Mouse (Mus musculus) granulocyte monocyte progenitor cell, adult 5-6 weeks (primary cell): ENCODE measurements around the gene Rasgrp3. TPM values are rescaled to one million over a fixed set of nuclear protein-coding genes. Genes with fewer than 3 reads are reported as not detected.

Experiments
- ATAC-seq: replicated peaks from 2 replicates; pipeline ENCODE4 v1.8.0; 2016; ENCODE audit warnings: mild to moderate bottlenecking, moderate TSS enrichment, inconsistent platforms; ENCODE audit not compliant: poor library complexity, severe bottlenecking
- total RNA-seq, 2 experiments: library from RNA; stranded (forward) in 1 of 2; stranded (reverse) in 1 of 2; fragments of 200-712, 200-1000 nt in 1 of 2; fragments of >200 nt in 1 of 2; fragmentation: Nextera tagmentation in 1 of 2; gene quantifications; 2 replicates each; pipeline ENCODE4 v1.2.3; 2014 to 2017

The Rasgrp3 gene
- total RNA-seq (2014; fragmentation: Nextera tagmentation): 0.26 TPM in 1 of 2 replicates, not detected in the other
- not detected in 2 replicates for total RNA-seq (2017)

- peak; percentile 60 for ATAC-seq
These were observed at the start of gene Rasgrp3 for GRCm38 (mm10) chr17:75435599-75435998. Gene Rasgrp3, plus strand, starts transcription at chr17:75435896.

GRCm38 (mm10) chr17:75388402-75388801 is 47.3 kb upstream of the Rasgrp3 start:
- no peak for ATAC-seq

- peak; percentile 73 for ATAC-seq
These were observed 45.6 kb upstream of the Rasgrp3 start for GRCm38 (mm10) chr17:75390142-75390541.

- peak; percentile 82 for ATAC-seq
These were observed 44.1 kb upstream of the Rasgrp3 start for GRCm38 (mm10) chr17:75391429-75392192.

- ATAC-seq: no peak
These were observed 29.3 kb upstream of the Rasgrp3 start for GRCm38 (mm10) chr17:75406405-75406804.

GRCm38 (mm10) chr17:75416861-75417260 is 18.8 kb upstream of the Rasgrp3 start:
- ATAC-seq: no peak

GRCm38 (mm10) chr17:75434152-75434551 is 1.5 kb upstream of the Rasgrp3 start:
- ATAC-seq: no peak

- ATAC-seq: no peak
These were observed 825 bp upstream of the Rasgrp3 start for GRCm38 (mm10) chr17:75434871-75435270.

- ATAC-seq: peak; percentile 79
These were observed 399 bp downstream of the Rasgrp3 start for GRCm38 (mm10) chr17:75436095-75436494.

GRCm38 (mm10) chr17:75436819-75437218 is 1.1 kb downstream of the Rasgrp3 start:
- no peak for ATAC-seq

GRCm38 (mm10) chr17:75437239-75437750 is 1.6 kb downstream of the Rasgrp3 start:
- ATAC-seq: no peak

- no peak for ATAC-seq
These were observed 2.5 kb downstream of the Rasgrp3 start for GRCm38 (mm10) chr17:75438162-75438561.

GRCm38 (mm10) chr17:75439062-75439461 is 3.4 kb downstream of the Rasgrp3 start:
- ATAC-seq: no peak

- peak; percentile 72 for ATAC-seq
These were observed 4.9 kb downstream of the Rasgrp3 start for GRCm38 (mm10) chr17:75440619-75441018.

GRCm38 (mm10) chr17:75441260-75441830 is 5.6 kb downstream of the Rasgrp3 start:
- no peak for ATAC-seq

GRCm38 (mm10) chr17:75442352-75442751 is 6.7 kb downstream of the Rasgrp3 start:
- ATAC-seq: no peak

GRCm38 (mm10) chr17:75443064-75443621 is 7.4 kb downstream of the Rasgrp3 start:
- no peak for ATAC-seq

- no peak for ATAC-seq
These were observed 12.6 kb downstream of the Rasgrp3 start for GRCm38 (mm10) chr17:75448257-75448656.

- no peak for ATAC-seq
These were observed 13.3 kb downstream of the Rasgrp3 start for GRCm38 (mm10) chr17:75449022-75449421.

GRCm38 (mm10) chr17:75452313-75452712 is 16.6 kb downstream of the Rasgrp3 start:
- ATAC-seq: no peak

- ATAC-seq: no peak; the same call in 1 of the 2 replicates
These were observed 17.9 kb downstream of the Rasgrp3 start for GRCm38 (mm10) chr17:75453639-75454038.
